Mouse (Mus musculus): ENCODE measurements around the gene Aagab.

- TF ChIP-seq POU5F1 (IDR thresholded peaks at IDR 0.05; ENCODE audit: borderline replicate concordance, low read length) (no peak), CTCF (conservative IDR thresholded peaks at IDR 0.05; ENCODE audit: low read length) (no peak), NANOG (IDR thresholded peaks at IDR 0.05; ENCODE audit: borderline replicate concordance, low read length) (no peak)
These were observed at the start of gene Aagab, which contains the start of gene Iqch for GRCm38 (mm10) chr9:63602043-63602939.

Measured in E14TG2a.4 (cell line).